Mouse (Mus musculus) lung, postnatal 0 days (tissue): ENCODE measurements around the gene Eno3. TPM values are rescaled to one million over a fixed set of nuclear protein-coding genes. Genes with fewer than 3 reads are reported as not detected.
A peak's percentile ranks its signal among the peaks of the same experiment; 100 is the strongest.

ENCODE experiments used
- ATAC-seq: fragments of 200-750 bp; cut with Nextera tagmentation; 2 replicates; pipeline ENCODE4 v1.8.0; 2017; ENCODE audit warnings: moderate library complexity
- DNase-seq: peaks from one replicate; pipeline ENCODE4 v3.0.0-alpha.2; 2016; ENCODE audit warnings: low spot score
- H3K27ac ChIP-seq: fragments of 300-500 bp; sonication (generic); 2 replicates; pipeline ENCODE4 v1.5.1; 2014; ENCODE audit warnings: antibody characterized with exemption, mild to moderate bottlenecking, low read length, mixed read lengths
- H3K27me3 ChIP-seq: fragments of 300-500 bp; sonication (generic); replicated peaks from 2 replicates; pipeline ENCODE4 v1.6.1; 2014; ENCODE audit warnings: low read length, mixed read lengths; ENCODE audit not compliant: insufficient read depth
- H3K36me3 ChIP-seq: fragments of 300-500 bp; sonication (generic); 2 replicates; pipeline ENCODE4 v1.6.1; 2014; ENCODE audit warnings: low read length, mixed read lengths; ENCODE audit not compliant: insufficient read depth
- H3K4me1 ChIP-seq: fragments of 300-500 bp; sonication (generic); 2 replicates; pipeline ENCODE4 v1.6.1; 2014; ENCODE audit warnings: antibody characterized with exemption, low read depth, low read length, mixed read lengths; ENCODE audit not compliant: insufficient read depth
- H3K4me2 ChIP-seq: fragments of 300-500 bp; sonication (generic); replicated peaks from 2 replicates; pipeline ENCODE4 v1.6.1; 2014; ENCODE audit warnings: low read depth, mild to moderate bottlenecking, low read length, moderate library complexity, mixed read lengths
- H3K4me3 ChIP-seq: fragments of 300-500 bp; sonication (generic); 2 replicates; pipeline ENCODE4 v1.5.1; 2014; ENCODE audit warnings: low read depth, low read length
- H3K9ac ChIP-seq: fragments of 300-500 bp; sonication (generic); replicated peaks from 2 replicates; pipeline ENCODE4 v1.6.1; 2014; ENCODE audit warnings: low read depth, mild to moderate bottlenecking
- H3K9me3 ChIP-seq: fragments of 300-500 bp; sonication (generic); 2 replicates; pipeline ENCODE4 v1.6.1; 2016; ENCODE audit warnings: low read length, mixed read lengths
- CTCF ChIP-seq: IDR thresholded peaks from 2 replicates; pipeline ENCODE4 v1.5.1; 2016; ENCODE audit warnings: antibody characterized with exemption, mild to moderate bottlenecking
- EP300 ChIP-seq: IDR thresholded peaks from 2 replicates; pipeline ENCODE4 v1.6.1; 2016; ENCODE audit warnings: antibody characterized with exemption, mild to moderate bottlenecking, control low read depth
- WGBS: fragments of 180-500 bp; shearing (Covaris S2); extraction: QIAGEN DNeasy Blood & Tissue Kit; methylation state at CpG from one replicate; pipeline ENCODE4 v1.1.7; 2014; 5-methylcytosine and 5-hydroxymethylcytosine counted together
- polyA plus RNA-seq: library from polyadenylated mRNA; unstranded; fragments of >200 nt; fragmentation: Nextera tagmentation; extraction: Ambion mirVana; gene quantifications from 2 replicates; pipeline ENCODE4 v1.2.1, GENCODE M21; 2015

The Eno3 gene
- polyA plus RNA-seq, 1 experiment from 2014 or later = 20.8 TPM

GRCm38 (mm10) chr11:70681170-70681569, 24.2 kb downstream of the Eno3 start:
- Histone ChIP-seq H3K36me3 (peaks cover 33% of the 10 kb centered on the region; the same call in 1 of the 2 replicates), H3K9me3 (no peaks in the 10 kb centered on the region), H3K4me1 (no peaks in the 10 kb centered on the region), H3K27ac (no peak overlapping the region), H3K4me2 (no peak overlapping the region), H3K27me3 (no peaks in the 10 kb centered on the region), H3K4me3 (no peak overlapping the region), H3K9ac (no peak overlapping the region)
- DNase-seq (no peak), ATAC-seq (no peak)
- WGBS = 76% methylated on average over 12 of the region's 12 CpGs
- TF ChIP-seq CTCF (no peak), EP300 (no peak)

GRCm38 (mm10) chr11:70681897-70682581, 25.0 kb downstream of the Eno3 start:
- TF ChIP-seq CTCF (peak; percentile 88), EP300 (no peak)
- peak; percentile 76 for ATAC-seq
- DNase-seq = peak; percentile 88
- Histone ChIP-seq H3K9me3 (no peaks in the 10 kb centered on the region), H3K4me1 (peaks cover 5% of the 10 kb centered on the region; the same call in 1 of the 2 replicates), H3K36me3 (peaks cover 31% of the 10 kb centered on the region; the same call in 1 of the 2 replicates), H3K27me3 (no peaks in the 10 kb centered on the region), H3K9ac (0 out of 2 replicates have a peak overlapping the region, but pooled peaks have one; percentile 16), H3K4me3 (no peak overlapping the region), H3K4me2 (no peak overlapping the region), H3K27ac (no peak overlapping the region)
- WGBS = 37% methylated on average over 11 of the region's 11 CpGs

- Histone ChIP-seq H3K4me3 (no peak overlapping the region), H3K4me2 (no peak overlapping the region), H3K36me3 (peaks cover 31% of the 10 kb centered on the region; the same call in 1 of the 2 replicates), H3K27me3 (no peaks in the 10 kb centered on the region), H3K4me1 (peaks cover 12% of the 10 kb centered on the region), H3K9me3 (no peaks in the 10 kb centered on the region), H3K27ac (no peak overlapping the region), H3K9ac (no peak overlapping the region)
- DNase-seq (no peak), ATAC-seq (no peak)
- WGBS = 75% methylated on average over 5 of the region's 5 CpGs
- TF ChIP-seq EP300 = no peak
- no peak for TF ChIP-seq CTCF
These were observed 26.6 kb downstream of the Eno3 start for GRCm38 (mm10) chr11:70683640-70684039.

GRCm38 (mm10) chr11:70686901-70687566, 30.0 kb downstream of the Eno3 start:
- H3K27me3 ChIP-seq = no peaks in the 10 kb centered on the region
- H3K9ac ChIP-seq = peak overlapping the region; percentile 88
- H3K27ac ChIP-seq = peak overlapping the region; percentile 87
- H3K36me3 ChIP-seq = peaks cover 16% of the 10 kb centered on the region; the same call in 1 of the 2 replicates
- peaks cover 17% of the 10 kb centered on the region for H3K4me1 ChIP-seq
- 1% methylated on average over 13 of the region's 16 CpGs for WGBS
- H3K4me3 ChIP-seq = peak overlapping the region; percentile 90
- peak overlapping the region; percentile 90 for H3K4me2 ChIP-seq
- DNase-seq (peak; percentile 45), ATAC-seq (peak; percentile 29)
- TF ChIP-seq EP300 (no peak), CTCF (peak; percentile 14; the same call in 1 of the 2 replicates)
- H3K9me3 ChIP-seq = no peaks in the 10 kb centered on the region

- 2% methylated on average over 49 of the region's 55 CpGs for WGBS
- DNase-seq = peak; percentile 88
- H3K36me3 ChIP-seq = peaks cover 10% of the 10 kb centered on the region; the same call in 1 of the 2 replicates
These were observed 30.7 kb downstream of the Eno3 start, which contains the start of gene Camta2 for GRCm38 (mm10) chr11:70687601-70688199. Gene Camta2 (minus strand): TSS chr11:70688105.

GRCm38 (mm10) chr11:70688372-70688771, 31.4 kb downstream of the Eno3 start:
- H3K9me3 ChIP-seq = no peaks in the 10 kb centered on the region
- H3K4me1 ChIP-seq = peaks cover 17% of the 10 kb centered on the region
- peak overlapping the region; percentile 90 for H3K4me3 ChIP-seq
- no peak for DNase-seq
- H3K27ac ChIP-seq = peak overlapping the region; percentile 87
- ATAC-seq = no peak
- no peak for TF ChIP-seq EP300
- TF ChIP-seq CTCF = no peak
- peak overlapping the region; percentile 88 for H3K9ac ChIP-seq
- WGBS = 17% methylated on average over 8 of the region's 8 CpGs
- peak overlapping the region; percentile 90 for H3K4me2 ChIP-seq
- H3K36me3 ChIP-seq = peaks cover 6% of the 10 kb centered on the region; the same call in 1 of the 2 replicates
- H3K27me3 ChIP-seq = no peaks in the 10 kb centered on the region

More at GRCm38 (mm10) chr11:70687601-70688199, 30.7 kb downstream of the Eno3 start, which contains the start of gene Camta2:
- Histone ChIP-seq H3K4me1 (peaks cover 17% of the 10 kb centered on the region), H3K9me3 (no peaks in the 10 kb centered on the region), H3K9ac (peak within 1 kb of the TSS; percentile 88), H3K4me2 (peak within 1 kb of the TSS; percentile 90), H3K27me3 (no peaks in the 10 kb centered on the region), H3K27ac (peak within 1 kb of the TSS; percentile 87), H3K4me3 (peak within 1 kb of the TSS; percentile 90)
- peak; percentile 92 for ATAC-seq
- TF ChIP-seq CTCF (peak; percentile 67), EP300 (no peak)
